Comparison of ENCODE assay signal across 18 mouse cellular contexts in genomic region chr16:57502761-57503160, GRCm38 (mm10).
"Had no signal": no experiment of that assay in that cellular context is flagged by ENCODE, and none has a peak within 500 bp of the region (broad histone marks: within the 10 kb centered on the region; RNA-seq: fewer than 3 reads in every experiment).

No protein-coding gene starts in this region.

- H3K4me2 ChIP-seq: limb, embryonic 13.5 days; liver, embryonic 12.5 days; liver, embryonic 15.5 days; lung, embryonic 15.5 days; midbrain, embryonic 11.5 days; neural tube, embryonic 12.5 days; neural tube, embryonic 15.5 days had no signal

- H3K9ac ChIP-seq: limb, embryonic 13.5 days; liver, embryonic 12.5 days; liver, embryonic 15.5 days; lung, embryonic 15.5 days; neural tube, embryonic 12.5 days; neural tube, embryonic 15.5 days had no signal

- H3K27ac ChIP-seq: left cerebral cortex, adult 2 months; limb, embryonic 13.5 days; liver, embryonic 12.5 days; liver, embryonic 15.5 days; lung, embryonic 15.5 days; neural tube, embryonic 12.5 days; neural tube, embryonic 15.5 days had no signal

- H3K4me3 ChIP-seq: left cerebral cortex, adult 2 months; limb, embryonic 13.5 days; liver, embryonic 12.5 days; liver, embryonic 15.5 days; lung, embryonic 15.5 days; neural tube, embryonic 12.5 days; neural tube, embryonic 15.5 days had no signal

- DNase-seq: liver; lung, adult 18-20 months; lung, postnatal 10 days; midbrain, embryonic 14.5 days; right cerebral cortex, adult 18-20 months; right cerebral cortex, postnatal 14 days; right cerebral cortex, postnatal 4 days; spleen, adult 18-20 months; thymus, adult 18-20 months; thymus, postnatal 36 days had no signal

- H3K9me3 ChIP-seq: limb, embryonic 13.5 days; liver, embryonic 12.5 days; liver, embryonic 15.5 days; lung, embryonic 15.5 days; neural tube, embryonic 12.5 days; neural tube, embryonic 15.5 days had no signal

- H3K4me1 ChIP-seq: liver, embryonic 12.5 days; liver, embryonic 15.5 days; neural tube, embryonic 12.5 days; neural tube, embryonic 15.5 days had no signal

- H3K36me3 ChIP-seq: limb, embryonic 13.5 days; liver, embryonic 12.5 days; liver, embryonic 15.5 days; lung, embryonic 15.5 days; neural tube, embryonic 12.5 days; neural tube, embryonic 15.5 days had no signal

- H3K27me3 ChIP-seq: limb, embryonic 13.5 days; liver, embryonic 12.5 days; liver, embryonic 15.5 days; lung, embryonic 15.5 days; neural tube, embryonic 12.5 days; neural tube, embryonic 15.5 days had no signal

- ATAC-seq: liver, embryonic 12.5 days had no signal
